ENCODE assay signal across 15 mouse cellular contexts in the genomic region with DNA sequence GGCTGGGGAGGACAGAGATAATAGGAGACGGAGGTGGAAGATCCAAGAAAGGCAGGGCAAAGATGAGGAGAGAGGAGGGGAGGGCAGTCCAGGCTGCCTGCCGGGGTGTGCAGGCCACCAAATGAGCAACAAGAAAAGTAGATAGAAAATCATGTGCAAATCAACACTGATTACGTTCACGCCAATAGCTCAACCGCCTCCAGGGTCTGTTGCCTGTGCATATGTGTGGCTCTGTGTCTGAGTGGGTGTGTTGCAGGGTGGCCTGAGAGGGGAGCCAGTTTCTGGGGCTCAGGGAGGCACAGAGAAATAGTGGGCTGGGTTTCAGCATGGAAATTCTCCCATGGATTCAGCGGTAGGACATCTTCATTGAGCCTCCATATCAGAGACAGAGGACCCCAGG. TPM values are rescaled to one million over a fixed set of nuclear protein-coding genes. Genes with fewer than 3 reads are reported as not detected.
DNase-seq lines count a peak whose midpoint lies in the region; ATAC-seq lines count a peak whose summit lies in the region.
"Had no signal": no experiment of that assay in that cellular context is flagged by ENCODE, and none has a peak within 500 bp of the region (broad histone marks: within the 10 kb centered on the region; RNA-seq: fewer than 3 reads in every experiment).

No protein-coding gene starts in this region.

- no peaks in the 10 kb centered on the region for H3K36me3 ChIP-seq in neural tube, embryonic 11.5 days (ENCODE audit: control insufficient read depth, insufficient read depth, low read length)
- H3K36me3 ChIP-seq in neural tube, embryonic 15.5 days = no peaks in the 10 kb centered on the region
- no peaks in the 10 kb centered on the region for H3K36me3 ChIP-seq in forebrain, embryonic 14.5 days (ENCODE audit: control insufficient read depth, insufficient read depth, low read length)
- H3K36me3 ChIP-seq in midbrain, embryonic 10.5 days = 0 out of 2 replicates have a peak, but pooled peaks cover 4% of the 10 kb centered on the region
- H3K36me3 ChIP-seq: liver, embryonic 15.5 days had no signal

- H3K27me3 ChIP-seq in neural tube, embryonic 11.5 days (ENCODE audit: control insufficient read depth, insufficient read depth, low read length) = peaks cover 5% of the 10 kb centered on the region; the same call in 1 of the 2 replicates
- H3K27me3 ChIP-seq in neural tube, embryonic 15.5 days (replicated peaks) = no peaks in the 10 kb centered on the region
- 0 out of 2 replicates have a peak, but pooled peaks cover 4% of the 10 kb centered on the region for H3K27me3 ChIP-seq in forebrain, embryonic 14.5 days (replicated peaks; ENCODE audit: control insufficient read depth, insufficient read depth, low read length)
- peaks cover 39% of the 10 kb centered on the region for H3K27me3 ChIP-seq in midbrain, embryonic 10.5 days (ENCODE audit: low read depth, poor library complexity, severe bottlenecking)
- H3K27me3 ChIP-seq: CH12.LX, Patski had no signal

- peak overlapping the region; percentile 15; the same call in 1 of the 2 replicates for H3K9ac ChIP-seq in neural tube, embryonic 11.5 days (ENCODE audit: low read length)
- no peak overlapping the region for H3K9ac ChIP-seq in neural tube, embryonic 15.5 days (replicated peaks)
- H3K9ac ChIP-seq in forebrain, embryonic 14.5 days (ENCODE audit: low read length) = no peak overlapping the region; the same call in 1 of the 2 replicates
- H3K9ac ChIP-seq: liver, embryonic 15.5 days had no signal

- H3K4me3 ChIP-seq in neural tube, embryonic 11.5 days (ENCODE audit: low read depth, low read length) = no peak overlapping the region
- H3K4me3 ChIP-seq in neural tube, embryonic 15.5 days (replicated peaks) = no peak overlapping the region
- H3K4me3 ChIP-seq in forebrain, embryonic 14.5 days (ENCODE audit: low read depth, low read length) = no peak overlapping the region
- H3K4me3 ChIP-seq in midbrain, embryonic 10.5 days = peak overlapping the region; percentile 20; the same call in 1 of the 2 replicates
- H3K4me3 ChIP-seq: left cerebral cortex, adult 2 months; liver, embryonic 15.5 days had no signal

- no peaks in the 10 kb centered on the region for H3K9me3 ChIP-seq in neural tube, embryonic 11.5 days (ENCODE audit: control insufficient read depth, low read length)
- no peaks in the 10 kb centered on the region for H3K9me3 ChIP-seq in neural tube, embryonic 15.5 days (replicated peaks)
- H3K9me3 ChIP-seq in forebrain, embryonic 14.5 days (replicated peaks; ENCODE audit: control insufficient read depth, low read length) = no peaks in the 10 kb centered on the region
- no peaks in the 10 kb centered on the region for H3K9me3 ChIP-seq in midbrain, embryonic 10.5 days (replicated peaks)
- H3K9me3 ChIP-seq: liver, embryonic 15.5 days had no signal

- no peak for DNase-seq in neural tube, embryonic 11.5 days (ENCODE audit: low spot score)
- peak; percentile 44 for DNase-seq in forebrain, embryonic 14.5 days (ENCODE audit: low spot score)
- DNase-seq in midbrain, embryonic 10.5 days (ENCODE audit: low spot score) = no peak
- no peak for DNase-seq in urinary bladder, adult 2 months (ENCODE audit: low spot score)
- DNase-seq in adipocyte (ENCODE audit: low spot score) = no peak
- DNase-seq: adrenal gland, adult 8-10 months; kidney, postnatal 10 days; thymus, postnatal 36 days had no signal

- peak overlapping the region; percentile 72 for H3K27ac ChIP-seq in neural tube, embryonic 11.5 days (ENCODE audit: low read depth, low read length)
- H3K27ac ChIP-seq in neural tube, embryonic 15.5 days (replicated peaks) = no peak overlapping the region; the same call in 1 of the 2 replicates
- H3K27ac ChIP-seq in forebrain, embryonic 14.5 days (ENCODE audit: low read depth, low read length) = peak overlapping the region; percentile 71
- H3K27ac ChIP-seq in midbrain, embryonic 10.5 days (replicated peaks) = peak overlapping the region; percentile 84
- H3K27ac ChIP-seq: left cerebral cortex, adult 2 months; liver, embryonic 15.5 days; macrophage had no signal

- peak overlapping the region; percentile 24 for H3K4me2 ChIP-seq in neural tube, embryonic 11.5 days (ENCODE audit: low read depth)
- H3K4me2 ChIP-seq in neural tube, embryonic 15.5 days = no peak overlapping the region
- H3K4me2 ChIP-seq in forebrain, embryonic 14.5 days (ENCODE audit: low read length) = peak overlapping the region; percentile 17; the same call in 1 of the 2 replicates
- H3K4me2 ChIP-seq: liver, embryonic 15.5 days had no signal

- ATAC-seq in neural tube, embryonic 11.5 days (ENCODE audit: insufficient read depth, low FRiP score, low TSS enrichment) = 0 out of 2 replicates have a peak, but pooled peaks have one; percentile 10
- no peak for ATAC-seq in neural tube, embryonic 15.5 days (ENCODE audit: low FRiP score)
- ATAC-seq in forebrain, embryonic 14.5 days = peak; percentile 9; the same call in 1 of the 2 replicates
- no peak for ATAC-seq in CD4-positive, CD25-positive, alpha-beta regulatory T cell, adult 4 months
- ATAC-seq: Patski had no signal

- 63% methylated on average over 6 of the region's 6 CpGs for WGBS in neural tube, embryonic 11.5 days
- WGBS in neural tube, embryonic 15.5 days = 41% methylated on average over 6 of the region's 6 CpGs
- WGBS in forebrain, embryonic 14.5 days = 43% methylated on average over 6 of the region's 6 CpGs
- whole genome bisulfite sequencing in midbrain, embryonic 10.5 days = 60% methylated on average over 6 of the region's 6 CpGs

- peaks cover 22% of the 10 kb centered on the region for H3K4me1 ChIP-seq in neural tube, embryonic 11.5 days (ENCODE audit: control insufficient read depth, insufficient read depth, low read length)
- peaks cover 29% of the 10 kb centered on the region for H3K4me1 ChIP-seq in neural tube, embryonic 15.5 days
- H3K4me1 ChIP-seq in forebrain, embryonic 14.5 days (ENCODE audit: control insufficient read depth, insufficient read depth, low read length) = peaks cover 24% of the 10 kb centered on the region
- peaks cover 68% of the 10 kb centered on the region for H3K4me1 ChIP-seq in midbrain, embryonic 10.5 days

RNA-seq across cellular contexts. Expression of gene Nhlh1, which starts 0.9 kb away (rescaled TPM):
- polyA plus RNA-seq in neural tube, embryonic 11.5 days (2014; fragmentation: Nextera tagmentation; extraction: Ambion mirVana) = 13.8 and 15.7 TPM in 2 replicates
- polyA plus RNA-seq in neural tube, embryonic 15.5 days (2015; fragmentation: Nextera tagmentation; extraction: Ambion mirVana) = 2.2 and 2.6 TPM in 2 replicates
- polyA plus RNA-seq in forebrain, embryonic 14.5 days (2014; fragmentation: Nextera tagmentation; extraction: Ambion mirVana) = 4.5 and 7.4 TPM in 2 replicates
- 5.5 and 6.9 TPM in 2 replicates for polyA plus RNA-seq in midbrain, embryonic 10.5 days (2016; fragmentation: Nextera tagmentation; extraction: Ambion mirVana)
- not detected for polyA plus RNA-seq in CD4-positive, CD25-positive, alpha-beta regulatory T cell, adult 4 months (2017; shearing (Covaris generic))
- not detected in 2 replicates for polyA plus RNA-seq in urinary bladder, adult 2 months (2012; rRNA removed)
- polyA plus RNA-seq: liver, embryonic 15.5 days; macrophage; Patski had no signal

RNA-seq across cellular contexts. Expression of gene Copa, which starts 24.0 kb away (rescaled TPM):
- 219 and 225 TPM in 2 replicates for polyA plus RNA-seq in neural tube, embryonic 11.5 days (2014; fragmentation: Nextera tagmentation; extraction: Ambion mirVana)
- polyA plus RNA-seq in neural tube, embryonic 15.5 days (2015; fragmentation: Nextera tagmentation; extraction: Ambion mirVana) = 174 and 182 TPM in 2 replicates
- polyA plus RNA-seq in forebrain, embryonic 14.5 days (2014; fragmentation: Nextera tagmentation; extraction: Ambion mirVana) = 123 and 148 TPM in 2 replicates
- polyA plus RNA-seq in midbrain, embryonic 10.5 days (2016; fragmentation: Nextera tagmentation; extraction: Ambion mirVana) = 175 and 206 TPM in 2 replicates
- 100 to 1,000 TPM in 1 of 2 experiments, 10 to 100 TPM in 1; 97.8 to 161 TPM for polyA plus RNA-seq in CD4-positive, CD25-positive, alpha-beta regulatory T cell, adult 4 months (2017; shearing (Covaris generic))
- polyA plus RNA-seq in urinary bladder, adult 2 months (2012; rRNA removed) = 84.9 and 135 TPM in 2 replicates

RNA-seq across cellular contexts. Expression of gene Ncstn, which starts 24.3 kb away (rescaled TPM):
- polyA plus RNA-seq in neural tube, embryonic 11.5 days (2014; fragmentation: Nextera tagmentation; extraction: Ambion mirVana) = 122 and 132 TPM in 2 replicates
- 100 and 109 TPM in 2 replicates for polyA plus RNA-seq in neural tube, embryonic 15.5 days (2015; fragmentation: Nextera tagmentation; extraction: Ambion mirVana)
- 81.3 and 93.7 TPM in 2 replicates for polyA plus RNA-seq in forebrain, embryonic 14.5 days (2014; fragmentation: Nextera tagmentation; extraction: Ambion mirVana)
- 106 and 129 TPM in 2 replicates for polyA plus RNA-seq in midbrain, embryonic 10.5 days (2016; fragmentation: Nextera tagmentation; extraction: Ambion mirVana)
- 100 to 1,000 TPM; 105 to 161 TPM for polyA plus RNA-seq in CD4-positive, CD25-positive, alpha-beta regulatory T cell, adult 4 months (2017; shearing (Covaris generic))
- polyA plus RNA-seq in urinary bladder, adult 2 months (2012; rRNA removed) = 94.8 and 100.0 TPM in 2 replicates

RNA-seq across cellular contexts. Expression of gene Vangl2, which starts 30.1 kb away (rescaled TPM):
- 62.0 and 69.0 TPM in 2 replicates for polyA plus RNA-seq in neural tube, embryonic 11.5 days (2014; fragmentation: Nextera tagmentation; extraction: Ambion mirVana)
- polyA plus RNA-seq in neural tube, embryonic 15.5 days (2015; fragmentation: Nextera tagmentation; extraction: Ambion mirVana) = 37.3 and 40.1 TPM in 2 replicates
- polyA plus RNA-seq in forebrain, embryonic 14.5 days (2014; fragmentation: Nextera tagmentation; extraction: Ambion mirVana) = 45.1 and 55.8 TPM in 2 replicates
- 49.1 and 55.4 TPM in 2 replicates for polyA plus RNA-seq in midbrain, embryonic 10.5 days (2016; fragmentation: Nextera tagmentation; extraction: Ambion mirVana)
- polyA plus RNA-seq in CD4-positive, CD25-positive, alpha-beta regulatory T cell, adult 4 months (2017; shearing (Covaris generic)) = 1 to 10 TPM in 1 of 2 experiments, under 1 TPM in 1; 0.67 to 1.2 TPM
- 3.7 and 6.4 TPM in 2 replicates for polyA plus RNA-seq in urinary bladder, adult 2 months (2012; rRNA removed)

Comparison
In these comparisons a context has a peak if more than half of its experiments do, and no peak if none do; other contexts are left out.
1. ATAC-seq: peak in neural tube, embryonic 11.5 days (single experiment) and forebrain, embryonic 14.5 days (single experiment); none in neural tube, embryonic 15.5 days (single experiment) and CD4-positive, CD25-positive, alpha-beta regulatory T cell, adult 4 months (single experiment).